Mouse (Mus musculus) naive thymus-derived CD4-positive, alpha-beta T cell, adult 2 months (primary cell): ENCODE data around the gene Fam71e1.

Source experiments
- DNase-seq: peaks from one replicate; pipeline ENCODE4 v3.0.0-alpha.2; 2011; ENCODE audit warnings: low read depth

The Fam71e1 gene

DNA sequence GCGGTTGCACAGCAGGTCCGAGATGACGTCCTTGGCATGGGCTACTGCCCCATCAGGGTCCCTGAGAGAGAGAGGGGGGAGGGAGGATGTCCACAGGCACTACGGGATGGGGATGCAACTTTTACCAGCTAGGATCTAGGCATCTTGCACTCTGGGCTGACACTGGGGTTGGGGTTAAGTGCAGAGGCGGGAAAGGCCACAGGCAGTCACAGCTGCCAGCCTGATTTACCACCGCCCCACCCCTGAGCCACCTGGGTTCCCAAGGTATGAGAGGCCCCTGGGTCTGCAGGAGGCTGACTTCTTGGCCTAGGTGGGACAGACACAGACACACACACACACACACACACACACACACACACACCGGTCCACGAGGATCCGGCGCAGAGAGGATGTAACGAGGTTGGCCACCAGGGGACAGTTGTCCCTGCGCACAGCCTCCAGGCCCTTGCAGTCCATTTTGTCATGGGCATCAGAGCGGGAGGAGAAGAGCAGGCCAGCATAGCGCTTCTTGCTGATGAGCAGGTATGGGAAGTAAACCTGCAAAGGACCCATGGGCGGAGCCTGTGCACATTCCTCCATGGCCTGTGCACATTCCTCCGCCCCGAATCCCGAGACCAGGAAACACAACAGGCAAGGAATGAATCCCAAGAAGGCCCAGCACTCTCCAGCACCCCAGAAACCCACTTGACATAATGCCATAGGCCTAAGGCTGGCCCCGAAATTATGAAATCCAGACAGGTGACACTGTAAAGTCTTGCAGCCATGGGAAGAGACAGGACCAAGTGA, 38.5 kb downstream of the Fam71e1 start:
- DNase-seq, result no peak

- no peak for DNase-seq
Measured at GRCm38 (mm10) chr7:44535657-44536589, 39.5 kb downstream of the Fam71e1 start.

GRCm38 (mm10) chr7:44536590-44536968, 40.2 kb downstream of the Fam71e1 start:
- no peak for DNase-seq

GRCm38 (mm10) chr7:44537009-44537408, 40.6 kb downstream of the Fam71e1 start:
- DNase-seq, result no peak

DNA sequence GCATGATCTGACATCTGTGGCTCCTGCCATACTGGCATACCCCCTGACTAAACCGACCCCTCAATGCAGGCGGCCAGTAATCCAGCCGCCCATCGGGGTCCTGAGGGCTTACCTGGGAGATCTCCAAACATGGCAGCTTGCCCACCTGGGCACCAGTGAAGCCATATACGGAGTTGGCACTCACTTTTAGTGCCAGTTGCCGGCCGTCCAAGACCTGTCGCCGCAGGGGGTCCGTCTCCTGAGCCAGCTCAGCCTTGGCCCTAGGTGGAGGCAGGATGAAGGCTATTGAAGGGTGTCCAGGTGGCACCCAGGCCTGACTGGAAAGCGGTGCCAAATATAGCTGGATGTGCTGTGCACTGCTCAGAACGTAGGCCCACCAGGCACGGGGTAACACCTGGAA, 41.1 kb downstream of the Fam71e1 start:
- DNase-seq, result no peak

- no peak for DNase-seq
Measured at GRCm38 (mm10) chr7:44538756-44539624, 42.6 kb downstream of the Fam71e1 start.

DNA sequence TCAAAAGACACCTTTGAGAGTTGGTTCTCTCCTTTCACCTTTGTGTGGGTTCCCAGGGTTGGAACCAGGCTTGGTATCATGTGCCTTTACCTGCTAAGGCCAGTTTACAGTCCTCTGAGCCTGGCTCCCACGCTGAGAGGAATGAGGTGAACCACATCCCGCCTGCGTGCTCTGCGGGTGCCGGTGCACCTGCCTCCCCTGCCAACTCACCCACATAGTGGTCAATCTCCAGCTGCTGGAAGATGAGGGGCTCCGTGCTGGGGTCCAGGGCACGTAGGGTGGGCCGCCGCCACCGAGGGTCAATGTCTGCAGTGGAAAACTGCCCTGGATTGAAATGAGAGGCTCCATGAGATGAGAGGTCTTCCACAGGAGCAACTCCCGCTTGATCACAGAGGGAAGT, 46.2 kb downstream of the Fam71e1 start:
- no peak for DNase-seq

GRCm38 (mm10) chr7:44543071-44543470, 46.7 kb downstream of the Fam71e1 start:
- no peak for DNase-seq

DNA sequence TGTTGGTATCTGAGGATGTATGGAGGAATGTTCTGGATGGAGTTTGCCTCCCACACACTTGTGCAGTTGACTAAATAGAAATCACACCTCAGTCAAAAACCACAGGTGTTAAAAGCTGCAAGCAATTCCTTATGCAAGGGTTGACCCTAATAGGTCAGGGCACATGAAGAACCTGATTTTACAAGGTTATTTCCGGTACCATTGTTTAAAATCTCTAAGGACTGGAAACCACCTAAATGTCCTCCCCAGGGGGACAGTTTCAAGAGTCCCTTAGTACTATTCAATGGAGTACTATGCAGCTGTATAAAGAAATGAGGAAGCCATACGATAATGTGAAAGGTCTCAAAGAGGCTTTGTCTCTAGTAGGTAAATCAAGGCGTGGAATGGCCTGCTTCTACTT, 49.9 kb downstream of the Fam71e1 start:
- no peak for DNase-seq

GRCm38 (mm10) chr7:44547041-44547440, 50.7 kb downstream of the Fam71e1 start:
- peak; percentile 51 for DNase-seq

DNA sequence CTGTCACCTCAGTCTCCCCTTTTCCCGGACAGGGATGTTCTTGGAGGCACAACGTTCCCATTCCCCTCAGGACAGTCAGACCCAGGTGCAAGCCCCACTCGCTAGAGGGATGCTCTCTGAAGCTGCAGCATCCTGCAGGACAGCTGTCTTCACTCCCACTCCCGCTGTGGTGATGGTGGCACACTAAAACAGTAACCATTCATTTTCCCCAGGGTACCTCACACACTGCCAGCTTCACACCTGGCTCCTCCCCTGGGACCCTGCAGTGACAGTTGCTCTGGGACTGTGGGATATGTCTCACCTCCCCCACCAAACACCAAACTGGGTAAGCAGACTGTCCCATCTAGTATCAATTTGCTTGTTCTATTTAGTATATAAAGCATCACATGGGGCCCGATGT, 51.3 kb downstream of the Fam71e1 start:
- peak; percentile 17 for DNase-seq

DNA sequence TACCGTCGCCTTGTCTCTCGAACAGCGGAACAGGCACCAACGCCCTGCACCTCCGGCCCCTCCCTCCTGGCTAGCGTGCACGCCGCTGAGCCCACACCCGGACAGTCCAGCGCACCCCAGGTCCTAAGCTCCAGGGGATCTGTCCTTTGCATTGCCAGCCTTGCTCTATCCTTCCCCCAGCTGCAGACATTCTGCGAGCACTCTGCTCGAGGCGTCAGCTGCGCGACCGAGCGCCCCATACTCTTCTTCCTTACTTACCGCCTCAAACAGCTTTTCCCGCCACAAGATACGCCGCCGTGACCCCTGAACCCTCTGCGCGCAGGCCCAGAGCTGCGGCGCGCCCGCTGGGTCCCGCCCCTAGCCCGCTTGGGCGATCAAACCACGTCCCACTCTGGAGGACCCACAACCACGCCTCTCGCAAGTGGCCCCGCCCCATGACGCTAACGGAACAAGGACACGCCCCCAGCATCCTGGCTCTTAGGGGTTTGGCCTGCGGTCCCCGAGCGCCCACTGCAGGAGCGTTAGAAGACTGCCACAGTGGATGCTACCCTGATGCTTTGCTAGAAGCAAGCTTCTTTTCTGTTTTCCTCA, 52.2 kb downstream of the Fam71e1 start, which contains the start of gene Pold1:
Gene Pold1, minus strand, starts transcription at position 353 of the 591 bp plus-strand sequence.
- peak; percentile 100 for DNase-seq

- peak; percentile 27 for DNase-seq
Measured at GRCm38 (mm10) chr7:44549621-44550408, 53.4 kb downstream of the Fam71e1 start.

- DNase-seq, result peak; percentile 16
Measured at GRCm38 (mm10) chr7:44550409-44550678, 54.0 kb downstream of the Fam71e1 start.
